ENCODE assay signal across 12 mouse cellular contexts in the genomic region with DNA sequence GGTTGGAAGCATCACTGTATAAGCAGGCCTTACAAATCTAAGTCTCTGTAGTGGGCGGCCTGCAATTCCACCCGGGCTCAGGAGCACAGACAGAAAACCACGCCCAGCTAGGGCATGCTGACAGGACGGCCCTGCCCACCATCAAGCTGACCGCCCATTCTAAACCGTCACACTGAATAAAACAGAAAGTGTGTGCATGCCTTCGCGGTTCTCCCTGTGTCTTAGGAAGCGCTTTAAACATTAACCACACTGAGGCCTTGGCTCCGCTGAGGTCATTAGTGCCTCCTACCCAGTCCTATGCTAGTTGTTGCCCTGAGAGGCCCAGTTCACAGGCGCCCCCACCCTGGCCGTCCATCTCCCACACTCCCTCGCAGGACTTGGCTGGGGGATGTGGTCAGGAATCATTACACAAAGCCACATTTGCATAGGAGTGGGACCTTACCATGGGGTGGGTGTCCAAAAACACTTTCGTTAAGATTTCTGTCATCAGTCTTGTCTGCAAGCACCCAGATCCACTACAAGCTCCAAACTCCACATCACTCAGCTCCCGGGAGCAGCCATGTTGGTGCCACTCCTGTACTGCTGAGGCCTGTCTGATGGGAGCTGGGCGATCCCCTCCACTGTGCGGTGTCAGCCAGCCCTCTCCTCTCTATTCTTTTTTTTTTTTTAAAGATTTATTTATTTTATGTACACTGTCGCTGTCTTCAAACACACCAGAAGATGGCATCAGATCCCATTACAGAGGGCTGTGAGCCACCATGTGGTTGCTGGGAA. TPM values are rescaled to one million over a fixed set of nuclear protein-coding genes. Genes with fewer than 3 reads are reported as not detected.
A peak's percentile ranks its signal among the peaks of the same experiment; 100 is the strongest.
DNase-seq lines count a peak whose midpoint lies in the region; ATAC-seq and TF ChIP-seq lines count a peak whose summit lies in the region.
"Had no signal": no experiment of that assay in that cellular context is flagged by ENCODE, and none has a peak within 500 bp of the region (broad histone marks: within the 10 kb centered on the region; RNA-seq: fewer than 3 reads in every experiment).

No protein-coding gene starts in this region.

- peak; percentile 32 for ATAC-seq in lung, postnatal 0 days
- ATAC-seq in granulocyte monocyte progenitor cell, adult 5-6 weeks (replicated peaks; ENCODE audit: poor library complexity, severe bottlenecking): 0 out of 2 replicates have a peak, but pooled peaks have one; percentile 25
- peak; percentile 83 for ATAC-seq in kidney, embryonic 15.5 days (replicated peaks; ENCODE audit: low FRiP score)
- peak; percentile 64 for ATAC-seq in liver, postnatal 0 days
- ATAC-seq: hindbrain, postnatal 0 days had no signal

- H3K4me3 ChIP-seq in lung, postnatal 0 days (ENCODE audit: low read depth, low read length): no peak overlapping the region
- no peak overlapping the region for H3K4me3 ChIP-seq in lung, adult 2 months (replicated peaks; ENCODE audit: extremely low read depth, low read depth, low read length)
- no peak overlapping the region for H3K4me3 ChIP-seq in kidney, embryonic 15.5 days (replicated peaks)
- H3K4me3 ChIP-seq in liver, postnatal 0 days (ENCODE audit: low read depth, low read length): no peak overlapping the region
- H3K4me3 ChIP-seq: heart, embryonic 15.5 days had no signal

- H3K36me3 ChIP-seq in lung, postnatal 0 days (ENCODE audit: insufficient read depth, low read length): no peaks in the 10 kb centered on the region
- H3K36me3 ChIP-seq in kidney, embryonic 15.5 days: no peaks in the 10 kb centered on the region
- H3K36me3 ChIP-seq in liver, postnatal 0 days (replicated peaks; ENCODE audit: insufficient read depth, low read length): no peaks in the 10 kb centered on the region
- H3K36me3 ChIP-seq: heart, embryonic 15.5 days had no signal

- 52% methylated on average over 18 of the region's 18 CpGs for WGBS in lung, postnatal 0 days
- WGBS in lung, adult 2 months: 63% methylated on average over 18 of the region's 18 CpGs
- 63% methylated on average over 18 of the region's 18 CpGs for WGBS in kidney, embryonic 15.5 days
- WGBS in liver, postnatal 0 days (ENCODE audit: insufficient replicate concordance): 58% methylated on average over 18 of the region's 18 CpGs

- H3K4me2 ChIP-seq in lung, postnatal 0 days (replicated peaks; ENCODE audit: low read depth, low read length): no peak overlapping the region
- H3K4me2 ChIP-seq in kidney, embryonic 15.5 days: 0 out of 2 replicates have a peak overlapping the region, but pooled peaks have one; percentile 3
- no peak overlapping the region for H3K4me2 ChIP-seq in liver, postnatal 0 days (ENCODE audit: low read depth, low read length)
- H3K4me2 ChIP-seq: heart, embryonic 15.5 days had no signal

- no peak for TF ChIP-seq CTCF in lung, postnatal 0 days (IDR thresholded peaks at IDR 0.05)
- TF ChIP-seq CTCF in lung, adult 2 months (IDR thresholded peaks at IDR 0.05; ENCODE audit: insufficient read depth, low read length): no peak
- no peak for TF ChIP-seq CTCF in liver, postnatal 0 days (IDR thresholded peaks at IDR 0.05; ENCODE audit: low read depth)

- no peak for TF ChIP-seq POLR2A in lung, adult 2 months (IDR thresholded peaks at IDR 0.05; ENCODE audit: borderline replicate concordance, extremely low read depth, low read depth, low read length)

- no peak for TF ChIP-seq EP300 in lung, postnatal 0 days (IDR thresholded peaks at IDR 0.05)
- no peak for TF ChIP-seq EP300 in liver, postnatal 0 days (IDR thresholded peaks at IDR 0.05; ENCODE audit: low read depth)

- no peaks in the 10 kb centered on the region for H3K9me3 ChIP-seq in lung, postnatal 0 days (ENCODE audit: low read length)
- no peaks in the 10 kb centered on the region for H3K9me3 ChIP-seq in kidney, embryonic 15.5 days (replicated peaks)
- no peaks in the 10 kb centered on the region for H3K9me3 ChIP-seq in liver, postnatal 0 days (ENCODE audit: low read length)
- H3K9me3 ChIP-seq: heart, embryonic 15.5 days had no signal

- no peaks in the 10 kb centered on the region for H3K4me1 ChIP-seq in lung, postnatal 0 days (ENCODE audit: insufficient read depth, low read depth, low read length)
- H3K4me1 ChIP-seq in lung, adult 2 months (ENCODE audit: control insufficient read depth, insufficient read depth, low read length): 0 out of 2 replicates have a peak, but pooled peaks cover 2% of the 10 kb centered on the region
- H3K4me1 ChIP-seq in kidney, embryonic 15.5 days: peaks cover 30% of the 10 kb centered on the region
- peaks cover 6% of the 10 kb centered on the region for H3K4me1 ChIP-seq in liver, postnatal 0 days (ENCODE audit: insufficient read depth)

- peak; percentile 38 for DNase-seq in lung, postnatal 0 days (ENCODE audit: low spot score)
- no peak for DNase-seq in lung, adult 2 months
- no peak for DNase-seq in liver, postnatal 0 days
- DNase-seq in ovary, postnatal 14 days (ENCODE audit: low spot score): no peak
- DNase-seq in frontal cortex, adult 2 months (ENCODE audit: extremely low spot score in 1 of 2, low spot score in 1 of 2): no peak
- DNase-seq in adrenal gland, postnatal 4 days (ENCODE audit: low spot score in 2 of 2): no peak
- DNase-seq: cerebellum, postnatal 36 days had no signal

- H3K27me3 ChIP-seq in lung, postnatal 0 days (replicated peaks; ENCODE audit: insufficient read depth, low read length): no peaks in the 10 kb centered on the region
- no peaks in the 10 kb centered on the region for H3K27me3 ChIP-seq in kidney, embryonic 15.5 days
- no peaks in the 10 kb centered on the region for H3K27me3 ChIP-seq in liver, postnatal 0 days (ENCODE audit: insufficient read depth, low read length)
- H3K27me3 ChIP-seq: heart, embryonic 15.5 days had no signal

- no peak overlapping the region for H3K27ac ChIP-seq in lung, postnatal 0 days (ENCODE audit: low read length)
- H3K27ac ChIP-seq in kidney, embryonic 15.5 days: peak overlapping the region; percentile 80
- no peak overlapping the region for H3K27ac ChIP-seq in liver, postnatal 0 days (ENCODE audit: low read depth)
- H3K27ac ChIP-seq: heart, embryonic 15.5 days; hindbrain, postnatal 0 days; macrophage had no signal

- no peak overlapping the region for H3K9ac ChIP-seq in lung, postnatal 0 days (replicated peaks; ENCODE audit: low read depth)
- H3K9ac ChIP-seq in kidney, embryonic 15.5 days: no peak overlapping the region
- H3K9ac ChIP-seq in liver, postnatal 0 days (replicated peaks): no peak overlapping the region
- H3K9ac ChIP-seq: heart, embryonic 15.5 days had no signal

RNA-seq across cellular contexts. Expression of a gene that starts 18.5 kb away (rescaled TPM):
- 1.4 and 1.7 TPM in 2 replicates for polyA plus RNA-seq in lung, postnatal 0 days (2015; fragmentation: Nextera tagmentation; extraction: Ambion mirVana)
- 28.9 and 38.7 TPM in 2 replicates for polyA plus RNA-seq in lung, adult 2 months (2012; rRNA removed)
- 8.3 and 15.1 TPM in 2 replicates for total RNA-seq in granulocyte monocyte progenitor cell, adult 5-6 weeks (2014; fragmentation: Nextera tagmentation)
- 5.2 and 8.3 TPM in 2 replicates for total RNA-seq in granulocyte monocyte progenitor cell, adult 5-6 weeks (2017)
- 2.4 and 3.2 TPM in 2 replicates for polyA plus RNA-seq in kidney, embryonic 15.5 days (2015; fragmentation: Nextera tagmentation; extraction: Ambion mirVana)
- polyA plus RNA-seq in liver, postnatal 0 days (2015; fragmentation: Nextera tagmentation; extraction: Ambion mirVana): 0.72 and 0.89 TPM in 2 replicates
- 182 and 188 TPM in 2 replicates for polyA plus RNA-seq in frontal cortex, adult 2 months (2012; rRNA removed)
- total RNA-seq in adrenal gland, postnatal 4 days (2021): 10 to 100 TPM; 30.1 to 30.9 TPM

RNA-seq across cellular contexts. Expression of a gene that starts 58.1 kb away (rescaled TPM):
- 7.6 and 9.6 TPM in 2 replicates for polyA plus RNA-seq in lung, postnatal 0 days (2015; fragmentation: Nextera tagmentation; extraction: Ambion mirVana)
- polyA plus RNA-seq in lung, adult 2 months (2012; rRNA removed): 8.5 and 9.2 TPM in 2 replicates
- total RNA-seq in granulocyte monocyte progenitor cell, adult 5-6 weeks (2014; fragmentation: Nextera tagmentation): 8.3 and 14.9 TPM in 2 replicates
- total RNA-seq in granulocyte monocyte progenitor cell, adult 5-6 weeks (2017): 11.3 and 23.8 TPM in 2 replicates
- polyA plus RNA-seq in kidney, embryonic 15.5 days (2015; fragmentation: Nextera tagmentation; extraction: Ambion mirVana): 23.7 and 27.7 TPM in 2 replicates
- 3.1 and 3.9 TPM in 2 replicates for polyA plus RNA-seq in liver, postnatal 0 days (2015; fragmentation: Nextera tagmentation; extraction: Ambion mirVana)
- 38.8 and 43.4 TPM in 2 replicates for polyA plus RNA-seq in frontal cortex, adult 2 months (2012; rRNA removed)
- total RNA-seq in adrenal gland, postnatal 4 days (2021): 100 to 1,000 TPM; 247 to 275 TPM

Comparison
In these comparisons a context has a peak if more than half of its experiments do, and no peak if none do; other contexts are left out.
1. ATAC-seq: peak in every context shown above with its lines; median percentile 83 in kidney, embryonic 15.5 days; 64 in liver, postnatal 0 days; 32 in lung, postnatal 0 days; 25 in granulocyte monocyte progenitor cell, adult 5-6 weeks.